Mouse (Mus musculus): ENCODE results near the gene Anapc15. TPM values are rescaled to one million over a fixed set of nuclear protein-coding genes. Genes with fewer than 3 reads are reported as not detected.

Gene Anapc15
- polyA plus RNA-seq, 1 experiment from 2014 or later: 71.6 TPM

- no peak overlapping the region for H3K4me3 ChIP-seq (ENCODE audit: low read depth, low read length)
Measured at GRCm38 (mm10) chr7:101862291-101862690, 1.2 kb upstream of the Anapc15 start.

GRCm38 (mm10) chr7:101866491-101867265 lies 3.2 kb downstream of the Anapc15 start:
- Histone ChIP-seq H3K9me3 (replicated peaks; ENCODE audit: control insufficient read depth, low read length, poor library complexity, severe bottlenecking) (no peaks in the 10 kb centered on the region), H3K4me2 (ENCODE audit: low read length) (no peak overlapping the region), H3K4me3 (ENCODE audit: low read depth, low read length) (no peak overlapping the region), H3K27me3 (ENCODE audit: control insufficient read depth, insufficient read depth, low read depth, low read length) (no peaks in the 10 kb centered on the region), H3K4me1 (ENCODE audit: control insufficient read depth, insufficient read depth, low read length) (no peaks in the 10 kb centered on the region), H3K27ac (ENCODE audit: low read length) (no peak overlapping the region), H3K36me3 (ENCODE audit: control insufficient read depth, insufficient read depth, low read length) (no peaks in the 10 kb centered on the region), H3K9ac (ENCODE audit: low read depth, low read length) (no peak overlapping the region)
- ATAC-seq: no peak
- WGBS: 75% methylated on average over 11 of the region's 11 CpGs

More at GRCm38 (mm10) chr7:101862291-101862690, 1.2 kb upstream of the Anapc15 start:
- H3K27ac ChIP-seq (ENCODE audit: low read length): no peak overlapping the region
- no peaks in the 10 kb centered on the region for H3K27me3 ChIP-seq (ENCODE audit: control insufficient read depth, insufficient read depth, low read depth, low read length)
- no peaks in the 10 kb centered on the region for H3K36me3 ChIP-seq (ENCODE audit: control insufficient read depth, insufficient read depth, low read length)
- H3K9ac ChIP-seq (ENCODE audit: low read depth, low read length): no peak overlapping the region
- H3K4me1 ChIP-seq (ENCODE audit: control insufficient read depth, insufficient read depth, low read length): no peaks in the 10 kb centered on the region
- 68% methylated on average over 3 of the region's 3 CpGs for WGBS
- no peak for ATAC-seq
- H3K4me2 ChIP-seq (ENCODE audit: low read length): no peak overlapping the region
- H3K9me3 ChIP-seq (replicated peaks; ENCODE audit: control insufficient read depth, low read length, poor library complexity, severe bottlenecking): no peaks in the 10 kb centered on the region

GRCm38 (mm10) chr7:101867482-101867881 lies 4.0 kb downstream of the Anapc15 start:
- no peak overlapping the region for H3K4me3 ChIP-seq (ENCODE audit: low read depth, low read length)
- no peaks in the 10 kb centered on the region for H3K9me3 ChIP-seq (replicated peaks; ENCODE audit: control insufficient read depth, low read length, poor library complexity, severe bottlenecking)
- H3K9ac ChIP-seq (ENCODE audit: low read depth, low read length): no peak overlapping the region
- ATAC-seq: no peak
- H3K4me2 ChIP-seq (ENCODE audit: low read length): no peak overlapping the region
- WGBS: 95% methylated on average over 4 of the region's 4 CpGs
- H3K27ac ChIP-seq (ENCODE audit: low read length): no peak overlapping the region
- H3K36me3 ChIP-seq (ENCODE audit: control insufficient read depth, insufficient read depth, low read length): no peaks in the 10 kb centered on the region
- no peaks in the 10 kb centered on the region for H3K4me1 ChIP-seq (ENCODE audit: control insufficient read depth, insufficient read depth, low read length)
- no peaks in the 10 kb centered on the region for H3K27me3 ChIP-seq (ENCODE audit: control insufficient read depth, insufficient read depth, low read depth, low read length)

GRCm38 (mm10) chr7:101868241-101869162 lies 5.0 kb downstream of the Anapc15 start:
- no peak overlapping the region for H3K4me2 ChIP-seq (ENCODE audit: low read length)
- H3K4me3 ChIP-seq (ENCODE audit: low read depth, low read length): no peak overlapping the region
- ATAC-seq: 0 out of 2 replicates have a peak, but pooled peaks have one; percentile 3
- no peaks in the 10 kb centered on the region for H3K9me3 ChIP-seq (replicated peaks; ENCODE audit: control insufficient read depth, low read length, poor library complexity, severe bottlenecking)
- no peaks in the 10 kb centered on the region for H3K36me3 ChIP-seq (ENCODE audit: control insufficient read depth, insufficient read depth, low read length)
- no peaks in the 10 kb centered on the region for H3K4me1 ChIP-seq (ENCODE audit: control insufficient read depth, insufficient read depth, low read length)
- peak overlapping the region; percentile 18; the same call in 1 of the 2 replicates for H3K27ac ChIP-seq (ENCODE audit: low read length)
- no peaks in the 10 kb centered on the region for H3K27me3 ChIP-seq (ENCODE audit: control insufficient read depth, insufficient read depth, low read depth, low read length)
- 27% methylated on average over 13 of the region's 13 CpGs for WGBS
- no peak overlapping the region for H3K9ac ChIP-seq (ENCODE audit: low read depth, low read length)

GRCm38 (mm10) chr7:101869163-101869500 lies 5.6 kb downstream of the Anapc15 start:
- WGBS: 24% methylated on average over 7 of the region's 7 CpGs
- Histone ChIP-seq H3K4me3 (ENCODE audit: low read depth, low read length) (no peak overlapping the region), H3K4me1 (ENCODE audit: control insufficient read depth, insufficient read depth, low read length) (no peaks in the 10 kb centered on the region), H3K4me2 (ENCODE audit: low read length) (no peak overlapping the region), H3K27ac (ENCODE audit: low read length) (peak overlapping the region; percentile 18; the same call in 1 of the 2 replicates), H3K27me3 (ENCODE audit: control insufficient read depth, insufficient read depth, low read depth, low read length) (no peaks in the 10 kb centered on the region), H3K36me3 (ENCODE audit: control insufficient read depth, insufficient read depth, low read length) (no peaks in the 10 kb centered on the region), H3K9ac (ENCODE audit: low read depth, low read length) (no peak overlapping the region), H3K9me3 (replicated peaks; ENCODE audit: control insufficient read depth, low read length, poor library complexity, severe bottlenecking) (no peaks in the 10 kb centered on the region)
- ATAC-seq: 0 out of 2 replicates have a peak, but pooled peaks have one; percentile 45

- no peaks in the 10 kb centered on the region for H3K9me3 ChIP-seq (replicated peaks; ENCODE audit: control insufficient read depth, low read length, poor library complexity, severe bottlenecking)
- H3K4me3 ChIP-seq (ENCODE audit: low read depth, low read length): no peak within 1 kb of the TSS
- H3K4me1 ChIP-seq (ENCODE audit: control insufficient read depth, insufficient read depth, low read length): no peaks in the 10 kb centered on the region
- H3K27ac ChIP-seq (ENCODE audit: low read length): no peak within 1 kb of the TSS
- no peak within 1 kb of the TSS for H3K9ac ChIP-seq (ENCODE audit: low read depth, low read length)
- no peaks in the 10 kb centered on the region for H3K27me3 ChIP-seq (ENCODE audit: control insufficient read depth, insufficient read depth, low read depth, low read length)
- no peak within 1 kb of the TSS for H3K4me2 ChIP-seq (ENCODE audit: low read length)
- no peak for ATAC-seq
- no peaks in the 10 kb centered on the region for H3K36me3 ChIP-seq (ENCODE audit: control insufficient read depth, insufficient read depth, low read length)
- WGBS: 74% methylated on average over 2 of the region's 2 CpGs
Measured at GRCm38 (mm10) chr7:101870629-101871028, 7.1 kb downstream of the Anapc15 start, which contains the start of gene Folr1. TSS of gene Folr1 (minus strand) at chr7:101870788.

GRCm38 (mm10) chr7:101871296-101871695 lies 7.8 kb downstream of the Anapc15 start:
- no peak overlapping the region for H3K27ac ChIP-seq (ENCODE audit: low read length)
- no peak for ATAC-seq
- H3K4me1 ChIP-seq (ENCODE audit: control insufficient read depth, insufficient read depth, low read length): no peaks in the 10 kb centered on the region
- no peaks in the 10 kb centered on the region for H3K9me3 ChIP-seq (replicated peaks; ENCODE audit: control insufficient read depth, low read length, poor library complexity, severe bottlenecking)
- no peak overlapping the region for H3K4me3 ChIP-seq (ENCODE audit: low read depth, low read length)
- 92% methylated on average over 3 of the region's 3 CpGs for WGBS
- no peaks in the 10 kb centered on the region for H3K27me3 ChIP-seq (ENCODE audit: control insufficient read depth, insufficient read depth, low read depth, low read length)
- H3K9ac ChIP-seq (ENCODE audit: low read depth, low read length): no peak overlapping the region
- H3K36me3 ChIP-seq (ENCODE audit: control insufficient read depth, insufficient read depth, low read length): no peaks in the 10 kb centered on the region
- no peak overlapping the region for H3K4me2 ChIP-seq (ENCODE audit: low read length)

- no peak overlapping the region for H3K4me3 ChIP-seq (ENCODE audit: low read depth, low read length)
- no peak overlapping the region for H3K9ac ChIP-seq (ENCODE audit: low read depth, low read length)
- H3K27me3 ChIP-seq (ENCODE audit: control insufficient read depth, insufficient read depth, low read depth, low read length): no peaks in the 10 kb centered on the region
- H3K36me3 ChIP-seq (ENCODE audit: control insufficient read depth, insufficient read depth, low read length): no peaks in the 10 kb centered on the region
- no peak overlapping the region for H3K4me2 ChIP-seq (ENCODE audit: low read length)
- ATAC-seq: no peak
- no peaks in the 10 kb centered on the region for H3K9me3 ChIP-seq (replicated peaks; ENCODE audit: control insufficient read depth, low read length, poor library complexity, severe bottlenecking)
- H3K27ac ChIP-seq (ENCODE audit: low read length): no peak overlapping the region
- H3K4me1 ChIP-seq (ENCODE audit: control insufficient read depth, insufficient read depth, low read length): no peaks in the 10 kb centered on the region
- 97% methylated on average over 1 of the region's 1 CpGs for WGBS
Measured at GRCm38 (mm10) chr7:101875978-101876377, 12.5 kb downstream of the Anapc15 start.

GRCm38 (mm10) chr7:101880855-101881254 lies 17.3 kb downstream of the Anapc15 start:
- H3K4me1 ChIP-seq (ENCODE audit: control insufficient read depth, insufficient read depth, low read length): no peaks in the 10 kb centered on the region
- no peaks in the 10 kb centered on the region for H3K27me3 ChIP-seq (ENCODE audit: control insufficient read depth, insufficient read depth, low read depth, low read length)
- no peak overlapping the region for H3K27ac ChIP-seq (ENCODE audit: low read length)
- ATAC-seq: no peak
- no peaks in the 10 kb centered on the region for H3K9me3 ChIP-seq (replicated peaks; ENCODE audit: control insufficient read depth, low read length, poor library complexity, severe bottlenecking)
- no peak overlapping the region for H3K9ac ChIP-seq (ENCODE audit: low read depth, low read length)
- no peak overlapping the region for H3K4me2 ChIP-seq (ENCODE audit: low read length)
- no peaks in the 10 kb centered on the region for H3K36me3 ChIP-seq (ENCODE audit: control insufficient read depth, insufficient read depth, low read length)
- no peak overlapping the region for H3K4me3 ChIP-seq (ENCODE audit: low read depth, low read length)
- 74% methylated on average over 4 of the region's 4 CpGs for WGBS

Measured in midbrain, embryonic 16.5 days (tissue).